Mouse (Mus musculus) adrenal gland, adult 2 months (tissue): Measurements from ENCODE around the gene Rad51d. TPM values are rescaled to one million over a fixed set of nuclear protein-coding genes. Genes with fewer than 3 reads are reported as not detected.
"Not testable (repeated sequence)": the region's sequence is repeated elsewhere in the genome, so short reads cannot be mapped to it uniquely, and the experiment has no call there.

ENCODE experiments used
- DNase-seq: peaks from one replicate; pipeline ENCODE4 v3.0.0; 2021
- long read RNA-seq: library from polyadenylated mRNA; stranded (forward); transcript quantifications from one replicate; pipeline ENCODE4 v2.0.0, GENCODE M21; 2021
- polyA plus RNA-seq: library from polyadenylated mRNA; depleted of rRNA; stranded (reverse); fragments of >200 nt; gene quantifications from 2 replicates; pipeline ENCODE4 v1.2.3, GENCODE M21; 2012; rRNA removed
- total RNA-seq, 2 experiments: library from RNA; stranded (reverse); gene quantifications; 2 replicates each; pipeline ENCODE4 v1.2.3; 2021

Gene Rad51d
- total RNA-seq = 10 to 100 TPM in 1 of 2 experiments, 1 to 10 TPM in 1; 9.3 to 16.7 TPM
- polyA plus RNA-seq = 8.8 and 9.4 TPM in 2 replicates
- long read RNA-seq, transcript Rad51d-201 (10 exons, 3,426 nt) = major isoform, 9 of 11 reads
- long read RNA-seq, partial matches to known transcripts = 1 of 11 reads
- long read RNA-seq, other reads (novel, unspliced or antisense) = 1 of 11 reads

GRCm38 (mm10) chr11:82890342-82890762 lies at the start of gene Rad51d:
Gene Rad51d (minus strand): TSS chr11:82890614.
- peak; percentile 95 for DNase-seq

- no peak for DNase-seq
These were observed 42.8 kb upstream of the Rad51d start for GRCm38 (mm10) chr11:82933186-82933585.

- not testable (repeated sequence) for DNase-seq
These were observed 41.4 kb upstream of the Rad51d start for GRCm38 (mm10) chr11:82931671-82932450.

GRCm38 (mm10) chr11:82931161-82931560 lies 40.7 kb upstream of the Rad51d start:
- DNase-seq = not testable (repeated sequence)

- not testable (repeated sequence) for DNase-seq
These were observed 40.1 kb upstream of the Rad51d start for GRCm38 (mm10) chr11:82930391-82930955.

GRCm38 (mm10) chr11:82929633-82929950 lies 39.2 kb upstream of the Rad51d start:
- DNase-seq = no peak

- no peak for DNase-seq
These were observed 38.7 kb upstream of the Rad51d start for GRCm38 (mm10) chr11:82928897-82929632.

- not testable (repeated sequence) for DNase-seq
These were observed 33.5 kb upstream of the Rad51d start for GRCm38 (mm10) chr11:82923910-82924309.

GRCm38 (mm10) chr11:82921691-82922090 lies 31.3 kb upstream of the Rad51d start:
- DNase-seq = no peak

- no peak for DNase-seq
These were observed 30.4 kb upstream of the Rad51d start for GRCm38 (mm10) chr11:82920768-82921167.

- peak; percentile 69 for DNase-seq
These were observed 24.4 kb upstream of the Rad51d start for GRCm38 (mm10) chr11:82914711-82915352.

GRCm38 (mm10) chr11:82910679-82911389 lies 20.4 kb upstream of the Rad51d start:
- DNase-seq = no peak

GRCm38 (mm10) chr11:82910250-82910649 lies 19.8 kb upstream of the Rad51d start, which contains the start of gene Unc45b:
Gene Unc45b (plus strand): TSS chr11:82910550.
- no peak for DNase-seq

- no peak for DNase-seq
These were observed 18.2 kb upstream of the Rad51d start for GRCm38 (mm10) chr11:82908608-82908989.

- peak; percentile 94 for DNase-seq
These were observed 17.5 kb upstream of the Rad51d start, which contains the start of gene Nle1 for GRCm38 (mm10) chr11:82907651-82908607. Gene Nle1 (minus strand): TSS chr11:82908411.

- DNase-seq = no peak
These were observed 15.4 kb upstream of the Rad51d start for GRCm38 (mm10) chr11:82905816-82906215.

- no peak for DNase-seq
These were observed 14.5 kb upstream of the Rad51d start for GRCm38 (mm10) chr11:82904952-82905351.

- no peak for DNase-seq
These were observed 11.3 kb upstream of the Rad51d start for GRCm38 (mm10) chr11:82901606-82902310.

GRCm38 (mm10) chr11:82899720-82900119 lies 9.3 kb upstream of the Rad51d start:
- DNase-seq = no peak
